Mouse (Mus musculus): ENCODE data around the gene Ranbp1. TPM values are rescaled to one million over a fixed set of nuclear protein-coding genes. Genes with fewer than 3 reads are reported as not detected.
"Not testable (repeated sequence)": the region's sequence is repeated elsewhere in the genome, so short reads cannot be mapped to it uniquely, and the experiment has no call there.

The Ranbp1 gene
- 72.2 and 86.6 TPM in 2 replicates for polyA plus RNA-seq (2012)

- Histone ChIP-seq H3K36me3 (ENCODE audit: control insufficient read depth) (peaks cover 80% of the 10 kb centered on the region), H3K4me1 (ENCODE audit: control insufficient read depth) (peaks cover 63% of the 10 kb centered on the region), H3K4me3 (replicated peaks) (peak within 1 kb of the TSS; percentile 79), H3K9me3 (ENCODE audit: control insufficient read depth, low read length) (no peaks in the 10 kb centered on the region), H3K27me3 (ENCODE audit: control insufficient read depth) (no peaks in the 10 kb centered on the region)
- TF ChIP-seq TAL1 (IDR thresholded peaks at IDR 0.05; ENCODE audit: low read length) (no peak), GATA1 (IDR thresholded peaks at IDR 0.05; ENCODE audit: low read length) (no peak)
These were observed at the start of gene Ranbp1, which contains the start of gene Trmt2a for GRCm38 (mm10) chr16:18248433-18249363. Gene Ranbp1, minus strand, starts transcription at chr16:18248732. Gene Trmt2a, plus strand, starts transcription at chr16:18248679.

DNA sequence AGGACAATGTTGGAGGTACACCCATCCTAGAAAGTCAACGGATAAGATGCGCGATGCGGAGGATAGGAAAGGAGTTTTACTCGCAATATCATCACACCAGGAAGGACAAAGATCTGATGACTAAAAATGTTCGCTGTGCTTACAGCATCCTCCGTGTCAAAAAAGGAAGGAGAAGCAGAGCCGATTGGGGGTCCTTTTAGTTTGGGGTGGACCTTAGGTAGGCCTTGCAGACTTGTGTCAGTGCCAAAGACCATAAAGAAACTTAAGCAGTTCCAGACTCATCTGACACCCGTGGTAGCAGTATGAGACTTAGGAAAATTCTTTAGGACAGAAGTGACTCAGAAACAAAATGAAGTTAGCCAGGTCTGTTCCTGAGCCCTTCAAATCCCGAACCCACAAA, 41.1 kb upstream of the Ranbp1 start:
- Histone ChIP-seq H3K36me3 (ENCODE audit: control insufficient read depth) (peaks cover 39% of the 10 kb centered on the region), H3K4me1 (ENCODE audit: control insufficient read depth) (peaks cover 39% of the 10 kb centered on the region), H3K4me3 (replicated peaks) (peak overlapping the region; percentile 97)
- H3K9me3 ChIP-seq (ENCODE audit: control insufficient read depth, low read length); H3K27me3 ChIP-seq (ENCODE audit: control insufficient read depth): not testable (repeated sequence)

DNA sequence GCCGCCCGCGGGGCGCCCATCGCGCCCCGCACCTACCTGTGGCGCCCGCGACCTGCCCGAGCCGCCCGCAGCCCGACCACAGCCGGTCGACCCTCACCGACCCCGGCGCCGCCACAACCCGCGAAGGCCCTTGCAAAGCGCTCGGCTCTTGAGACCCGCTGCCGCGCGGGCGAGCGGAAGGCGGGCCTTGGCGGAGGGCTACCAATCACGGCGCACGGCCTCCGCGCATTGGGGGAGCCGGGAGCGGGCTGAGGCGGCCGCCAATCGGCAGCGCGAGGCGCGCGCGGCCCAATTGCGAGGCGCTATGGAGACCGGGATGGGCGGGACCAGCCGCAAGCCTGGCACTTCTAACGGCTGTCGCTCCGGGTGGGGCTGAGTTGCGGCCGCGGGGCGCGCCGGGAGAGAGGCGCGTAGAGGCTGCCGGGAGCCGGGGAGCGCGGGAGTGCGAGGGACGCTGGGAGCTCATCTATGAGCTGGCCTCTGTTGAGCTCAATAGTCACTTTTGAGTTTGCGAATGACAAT, 40.6 kb upstream of the Ranbp1 start, which contains the start of gene Dgcr8:
TSS of gene Dgcr8 (minus strand) at position 180 of the 522 bp plus-strand sequence.
- TF ChIP-seq TAL1 (IDR thresholded peaks at IDR 0.05; ENCODE audit: low read length) (no peak), GATA1 (IDR thresholded peaks at IDR 0.05; ENCODE audit: low read length) (no peak)
- Histone ChIP-seq H3K36me3 (ENCODE audit: control insufficient read depth) (peaks cover 44% of the 10 kb centered on the region), H3K9me3 (ENCODE audit: control insufficient read depth, low read length) (no peaks in the 10 kb centered on the region), H3K27me3 (ENCODE audit: control insufficient read depth) (no peaks in the 10 kb centered on the region), H3K4me1 (ENCODE audit: control insufficient read depth) (peaks cover 40% of the 10 kb centered on the region), H3K4me3 (replicated peaks) (peak within 1 kb of the TSS; percentile 97)

- H3K4me3 ChIP-seq (replicated peaks): peak overlapping the region; percentile 97
- H3K36me3 ChIP-seq (ENCODE audit: control insufficient read depth): peaks cover 49% of the 10 kb centered on the region
- no peak for TF ChIP-seq GATA1 (IDR thresholded peaks at IDR 0.05; ENCODE audit: low read length)
- no peak for TF ChIP-seq TAL1 (IDR thresholded peaks at IDR 0.05; ENCODE audit: low read length)
- H3K9me3 ChIP-seq (ENCODE audit: control insufficient read depth, low read length): no peaks in the 10 kb centered on the region
- peaks cover 41% of the 10 kb centered on the region for H3K4me1 ChIP-seq (ENCODE audit: control insufficient read depth)
- H3K27me3 ChIP-seq (ENCODE audit: control insufficient read depth): no peaks in the 10 kb centered on the region
These were observed 40.1 kb upstream of the Ranbp1 start for GRCm38 (mm10) chr16:18288581-18289061.

- Histone ChIP-seq H3K9me3 (ENCODE audit: control insufficient read depth, low read length) (no peaks in the 10 kb centered on the region), H3K27me3 (ENCODE audit: control insufficient read depth) (no peaks in the 10 kb centered on the region), H3K36me3 (ENCODE audit: control insufficient read depth) (peaks cover 53% of the 10 kb centered on the region), H3K4me1 (ENCODE audit: control insufficient read depth) (peaks cover 41% of the 10 kb centered on the region), H3K4me3 (replicated peaks) (peak overlapping the region; percentile 97)
- TF ChIP-seq TAL1 (IDR thresholded peaks at IDR 0.05; ENCODE audit: low read length) (no peak), GATA1 (IDR thresholded peaks at IDR 0.05; ENCODE audit: low read length) (no peak)
These were observed 39.6 kb upstream of the Ranbp1 start for GRCm38 (mm10) chr16:18288166-18288565.

GRCm38 (mm10) chr16:18275166-18275565, 26.6 kb upstream of the Ranbp1 start:
- TF ChIP-seq GATA1 (IDR thresholded peaks at IDR 0.05; ENCODE audit: low read length) (no peak), TAL1 (IDR thresholded peaks at IDR 0.05; ENCODE audit: low read length) (no peak)
- H3K4me3 ChIP-seq (replicated peaks): no peak overlapping the region
- H3K27me3 ChIP-seq (ENCODE audit: control insufficient read depth): no peaks in the 10 kb centered on the region
- peaks cover 96% of the 10 kb centered on the region for H3K36me3 ChIP-seq (ENCODE audit: control insufficient read depth)
- no peaks in the 10 kb centered on the region for H3K9me3 ChIP-seq (ENCODE audit: control insufficient read depth, low read length)
- H3K4me1 ChIP-seq (ENCODE audit: control insufficient read depth): no peaks in the 10 kb centered on the region

- H3K4me3 ChIP-seq (replicated peaks): no peak overlapping the region
- no peaks in the 10 kb centered on the region for H3K4me1 ChIP-seq (ENCODE audit: control insufficient read depth)
- no peak for TF ChIP-seq GATA1 (IDR thresholded peaks at IDR 0.05; ENCODE audit: low read length)
- no peak for TF ChIP-seq TAL1 (IDR thresholded peaks at IDR 0.05; ENCODE audit: low read length)
- H3K36me3 ChIP-seq (ENCODE audit: control insufficient read depth): peaks cover 98% of the 10 kb centered on the region
- no peaks in the 10 kb centered on the region for H3K27me3 ChIP-seq (ENCODE audit: control insufficient read depth)
- no peaks in the 10 kb centered on the region for H3K9me3 ChIP-seq (ENCODE audit: control insufficient read depth, low read length)
These were observed 19.6 kb upstream of the Ranbp1 start for GRCm38 (mm10) chr16:18268182-18268581.

DNA sequence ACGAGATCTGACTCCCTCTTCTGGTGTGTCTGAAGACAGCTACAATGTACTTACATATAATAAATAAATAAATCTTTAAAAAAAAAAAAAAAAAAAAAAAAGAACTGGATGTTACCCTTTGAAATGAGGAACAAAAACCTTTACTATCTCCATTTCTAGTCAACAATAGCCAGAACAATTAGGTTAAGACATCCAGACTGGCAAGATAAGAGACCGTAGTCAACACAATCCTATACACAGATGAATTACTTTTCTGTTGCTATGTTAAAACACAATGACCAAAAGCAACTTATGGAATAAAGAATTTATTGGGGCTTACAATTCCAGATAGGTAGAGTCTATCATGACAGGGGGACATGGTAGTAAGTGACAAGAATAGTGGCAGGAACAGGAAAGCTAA, 16.5 kb upstream of the Ranbp1 start:
- no peaks in the 10 kb centered on the region for H3K27me3 ChIP-seq (ENCODE audit: control insufficient read depth)
- no peaks in the 10 kb centered on the region for H3K9me3 ChIP-seq (ENCODE audit: control insufficient read depth, low read length)
- H3K36me3 ChIP-seq (ENCODE audit: control insufficient read depth): peaks cover 96% of the 10 kb centered on the region
- no peak overlapping the region for H3K4me3 ChIP-seq (replicated peaks)
- H3K4me1 ChIP-seq (ENCODE audit: control insufficient read depth): no peaks in the 10 kb centered on the region
- TF ChIP-seq TAL1 (IDR thresholded peaks at IDR 0.05; ENCODE audit: low read length) (no peak), GATA1 (IDR thresholded peaks at IDR 0.05; ENCODE audit: low read length) (no peak)

GRCm38 (mm10) chr16:18258221-18258620, 9.7 kb upstream of the Ranbp1 start, which contains the start of gene Gm49776:
Gene Gm49776, minus strand, starts transcription at chr16:18258321.
- peaks cover 98% of the 10 kb centered on the region for H3K36me3 ChIP-seq (ENCODE audit: control insufficient read depth)
- TF ChIP-seq TAL1 (IDR thresholded peaks at IDR 0.05; ENCODE audit: low read length): no peak
- TF ChIP-seq GATA1 (IDR thresholded peaks at IDR 0.05; ENCODE audit: low read length): no peak
- peaks cover 8% of the 10 kb centered on the region for H3K4me1 ChIP-seq (ENCODE audit: control insufficient read depth)
- no peaks in the 10 kb centered on the region for H3K9me3 ChIP-seq (ENCODE audit: control insufficient read depth, low read length)
- H3K4me3 ChIP-seq (replicated peaks): no peak within 1 kb of the TSS
- no peaks in the 10 kb centered on the region for H3K27me3 ChIP-seq (ENCODE audit: control insufficient read depth)
